Mouse (Mus musculus): ENCODE results near the gene Olfr800. TPM values are rescaled to one million over a fixed set of nuclear protein-coding genes. Genes with fewer than 3 reads are reported as not detected.

Olfr800 gene
- polyA plus RNA-seq (2015; fragmentation: Illumina TruSeq; extraction: RNeasy Lipid Tissue Mini Kit (QIAGEN cat#74804); ENCODE audit: insufficient read depth, low replicate concordance) = not detected

GRCm38 (mm10) chr10:129657394-129657793 is at the start of gene Olfr800:
TSS of gene Olfr800 (plus strand) at chr10:129657694.

GRCm38 (mm10) chr10:129612470-129612869 is 45.0 kb upstream of the Olfr800 start, which contains the start of gene Olfr796:
TSS of gene Olfr796 (minus strand) at chr10:129612570.

GRCm38 (mm10) chr10:129627834-129628233 is 29.7 kb upstream of the Olfr800 start, which contains the start of gene Olfr798:
TSS of gene Olfr798 (minus strand) at chr10:129627934.

GRCm38 (mm10) chr10:129637184-129637583 is 20.3 kb upstream of the Olfr800 start, which contains the start of gene Olfr799:
TSS of gene Olfr799 (plus strand) at chr10:129637484.

DNA sequence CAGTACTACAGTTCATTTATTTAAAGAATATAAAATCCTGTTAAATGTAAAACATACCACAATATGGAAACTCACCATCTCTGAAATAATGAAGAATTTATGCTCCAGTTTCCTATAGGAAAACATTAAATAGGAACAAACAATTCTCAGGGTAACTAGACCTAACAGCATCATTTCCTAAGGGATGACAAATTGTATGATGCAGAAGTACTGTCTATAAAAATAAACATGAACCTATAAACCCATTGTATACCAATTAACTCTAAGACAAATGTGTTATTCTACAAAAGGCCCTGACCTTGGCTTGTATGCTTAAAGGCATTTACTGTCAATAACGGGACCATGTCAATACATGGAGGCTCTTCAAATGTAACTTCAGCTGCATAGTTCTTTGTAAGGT is 16.3 kb downstream of the Olfr800 start, which contains the start of gene Olfr801:
Olfr801 (minus strand) TSS at position 101 of the 400 bp plus-strand sequence.

GRCm38 (mm10) chr10:129688069-129688468 is 30.6 kb downstream of the Olfr800 start, which contains the start of gene Olfr802:
TSS of gene Olfr802 (minus strand) at chr10:129688169.

GRCm38 (mm10) chr10:129694186-129694585 is 36.7 kb downstream of the Olfr800 start, which contains the start of gene Olfr803:
TSS of gene Olfr803 (minus strand) at chr10:129694286.

DNA sequence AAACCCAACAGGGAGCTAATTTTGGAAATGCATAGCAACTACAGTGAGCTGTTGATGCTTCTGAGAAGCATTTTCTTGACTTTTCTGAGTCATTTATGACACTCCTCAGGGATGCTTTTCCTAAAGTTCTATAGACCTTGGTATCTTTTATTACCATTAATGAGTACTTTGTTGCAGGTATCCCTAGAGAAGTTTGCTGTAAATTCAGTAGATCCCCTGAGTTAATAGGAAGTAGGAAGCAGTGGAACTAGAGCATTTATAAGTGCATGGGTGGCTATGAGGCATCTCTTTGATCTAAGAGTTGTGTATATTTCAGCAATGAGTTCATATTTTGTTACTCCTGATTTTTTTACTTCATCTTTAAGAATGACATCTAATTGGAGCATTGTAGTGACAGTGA is 45.4 kb downstream of the Olfr800 start, which contains the start of gene Olfr804:
Olfr804 (plus strand) TSS at position 301 of the 400 bp plus-strand sequence.

Other genes with a start within 250 kb of the Olfr800 start
- gene Olfr786, start 230.4 kb upstream of the Olfr800 start, polyA plus RNA-seq (2015; fragmentation: Illumina TruSeq; extraction: RNeasy Lipid Tissue Mini Kit (QIAGEN cat#74804); ENCODE audit: insufficient read depth, low replicate concordance) = not detected
- gene Olfr787, start 195.8 kb upstream of the Olfr800 start, polyA plus RNA-seq (2015; fragmentation: Illumina TruSeq; extraction: RNeasy Lipid Tissue Mini Kit (QIAGEN cat#74804); ENCODE audit: insufficient read depth, low replicate concordance) = not detected
- not detected for gene Olfr788, start 186.7 kb upstream of the Olfr800 start, polyA plus RNA-seq (2015; fragmentation: Illumina TruSeq; extraction: RNeasy Lipid Tissue Mini Kit (QIAGEN cat#74804); ENCODE audit: insufficient read depth, low replicate concordance)
- gene Olfr789, start 172.9 kb upstream of the Olfr800 start, polyA plus RNA-seq (2015; fragmentation: Illumina TruSeq; extraction: RNeasy Lipid Tissue Mini Kit (QIAGEN cat#74804); ENCODE audit: insufficient read depth, low replicate concordance) = not detected
- not detected for gene Olfr790, start 159.2 kb upstream of the Olfr800 start, polyA plus RNA-seq (2015; fragmentation: Illumina TruSeq; extraction: RNeasy Lipid Tissue Mini Kit (QIAGEN cat#74804); ENCODE audit: insufficient read depth, low replicate concordance)
- gene Olfr791, start 135.9 kb upstream of the Olfr800 start, polyA plus RNA-seq (2015; fragmentation: Illumina TruSeq; extraction: RNeasy Lipid Tissue Mini Kit (QIAGEN cat#74804); ENCODE audit: insufficient read depth, low replicate concordance) = not detected
- not detected for gene Olfr792, start 118.5 kb upstream of the Olfr800 start, polyA plus RNA-seq (2015; fragmentation: Illumina TruSeq; extraction: RNeasy Lipid Tissue Mini Kit (QIAGEN cat#74804); ENCODE audit: insufficient read depth, low replicate concordance)
- gene Olfr794, start 90.0 kb upstream of the Olfr800 start, polyA plus RNA-seq (2015; fragmentation: Illumina TruSeq; extraction: RNeasy Lipid Tissue Mini Kit (QIAGEN cat#74804); ENCODE audit: insufficient read depth, low replicate concordance) = not detected
- gene Olfr796, start 45.1 kb upstream of the Olfr800 start, polyA plus RNA-seq (2015; fragmentation: Illumina TruSeq; extraction: RNeasy Lipid Tissue Mini Kit (QIAGEN cat#74804); ENCODE audit: insufficient read depth, low replicate concordance) = not detected
- not detected for gene Olfr798, start 29.8 kb upstream of the Olfr800 start, polyA plus RNA-seq (2015; fragmentation: Illumina TruSeq; extraction: RNeasy Lipid Tissue Mini Kit (QIAGEN cat#74804); ENCODE audit: insufficient read depth, low replicate concordance)
- gene Olfr799, start 20.2 kb upstream of the Olfr800 start, polyA plus RNA-seq (2015; fragmentation: Illumina TruSeq; extraction: RNeasy Lipid Tissue Mini Kit (QIAGEN cat#74804); ENCODE audit: insufficient read depth, low replicate concordance) = not detected
- gene Olfr801, start 16.2 kb downstream of the Olfr800 start, polyA plus RNA-seq (2015; fragmentation: Illumina TruSeq; extraction: RNeasy Lipid Tissue Mini Kit (QIAGEN cat#74804); ENCODE audit: insufficient read depth, low replicate concordance) = not detected
- not detected for gene Olfr802, start 30.5 kb downstream of the Olfr800 start, polyA plus RNA-seq (2015; fragmentation: Illumina TruSeq; extraction: RNeasy Lipid Tissue Mini Kit (QIAGEN cat#74804); ENCODE audit: insufficient read depth, low replicate concordance)
- not detected for gene Olfr803, start 36.6 kb downstream of the Olfr800 start, polyA plus RNA-seq (2015; fragmentation: Illumina TruSeq; extraction: RNeasy Lipid Tissue Mini Kit (QIAGEN cat#74804); ENCODE audit: insufficient read depth, low replicate concordance)
- not detected for gene Olfr804, start 45.5 kb downstream of the Olfr800 start, polyA plus RNA-seq (2015; fragmentation: Illumina TruSeq; extraction: RNeasy Lipid Tissue Mini Kit (QIAGEN cat#74804); ENCODE audit: insufficient read depth, low replicate concordance)
- not detected for gene Olfr805, start 71.7 kb downstream of the Olfr800 start, polyA plus RNA-seq (2015; fragmentation: Illumina TruSeq; extraction: RNeasy Lipid Tissue Mini Kit (QIAGEN cat#74804); ENCODE audit: insufficient read depth, low replicate concordance)
- gene Olfr806, start 84.2 kb downstream of the Olfr800 start, polyA plus RNA-seq (2015; fragmentation: Illumina TruSeq; extraction: RNeasy Lipid Tissue Mini Kit (QIAGEN cat#74804); ENCODE audit: insufficient read depth, low replicate concordance) = not detected
- gene Olfr807, start 100.1 kb downstream of the Olfr800 start, polyA plus RNA-seq (2015; fragmentation: Illumina TruSeq; extraction: RNeasy Lipid Tissue Mini Kit (QIAGEN cat#74804); ENCODE audit: insufficient read depth, low replicate concordance) = not detected
- not detected for gene Olfr808, start 107.8 kb downstream of the Olfr800 start, polyA plus RNA-seq (2015; fragmentation: Illumina TruSeq; extraction: RNeasy Lipid Tissue Mini Kit (QIAGEN cat#74804); ENCODE audit: insufficient read depth, low replicate concordance)
- not detected for gene Olfr809, start 116.9 kb downstream of the Olfr800 start, polyA plus RNA-seq (2015; fragmentation: Illumina TruSeq; extraction: RNeasy Lipid Tissue Mini Kit (QIAGEN cat#74804); ENCODE audit: insufficient read depth, low replicate concordance)
- gene Olfr810, start 137.2 kb downstream of the Olfr800 start, polyA plus RNA-seq (2015; fragmentation: Illumina TruSeq; extraction: RNeasy Lipid Tissue Mini Kit (QIAGEN cat#74804); ENCODE audit: insufficient read depth, low replicate concordance) = not detected
- not detected for gene Olfr811, start 146.7 kb downstream of the Olfr800 start, polyA plus RNA-seq (2015; fragmentation: Illumina TruSeq; extraction: RNeasy Lipid Tissue Mini Kit (QIAGEN cat#74804); ENCODE audit: insufficient read depth, low replicate concordance)
- gene Olfr812, start 188.4 kb downstream of the Olfr800 start, polyA plus RNA-seq (2015; fragmentation: Illumina TruSeq; extraction: RNeasy Lipid Tissue Mini Kit (QIAGEN cat#74804); ENCODE audit: insufficient read depth, low replicate concordance) = not detected
- not detected for gene Olfr813, start 197.7 kb downstream of the Olfr800 start, polyA plus RNA-seq (2015; fragmentation: Illumina TruSeq; extraction: RNeasy Lipid Tissue Mini Kit (QIAGEN cat#74804); ENCODE audit: insufficient read depth, low replicate concordance)
- gene Olfr814, start 222.2 kb downstream of the Olfr800 start, polyA plus RNA-seq (2015; fragmentation: Illumina TruSeq; extraction: RNeasy Lipid Tissue Mini Kit (QIAGEN cat#74804); ENCODE audit: insufficient read depth, low replicate concordance) = not detected
- gene Olfr815, start 248.2 kb downstream of the Olfr800 start, polyA plus RNA-seq (2015; fragmentation: Illumina TruSeq; extraction: RNeasy Lipid Tissue Mini Kit (QIAGEN cat#74804); ENCODE audit: insufficient read depth, low replicate concordance) = not detected